ENCODE assay signal across 21 mouse cellular contexts in genomic region chr6:82820716-82821115, GRCm38 (mm10). TPM values are rescaled to one million over a fixed set of nuclear protein-coding genes. Genes with fewer than 3 reads are reported as not detected.
DNase-seq lines count a peak whose midpoint lies in the region; ATAC-seq and TF ChIP-seq lines count a peak whose summit lies in the region.
"Had no signal": no experiment of that assay in that cellular context is flagged by ENCODE, and none has a peak within 500 bp of the region (broad histone marks: within the 10 kb centered on the region; RNA-seq: fewer than 3 reads in every experiment).

No protein-coding gene starts in this region.

- no peak overlapping the region; the same call in 1 of the 2 replicates for H3K9ac ChIP-seq in heart, embryonic 16.5 days (ENCODE audit: low read length)
- H3K9ac ChIP-seq in heart, adult 2 months (ENCODE audit: low read depth, low read length), result no peak overlapping the region
- H3K9ac ChIP-seq: hindbrain, embryonic 13.5 days; limb, embryonic 15.5 days; liver, embryonic 14.5 days had no signal

- no peaks in the 10 kb centered on the region for H3K36me3 ChIP-seq in heart, embryonic 10.5 days
- H3K36me3 ChIP-seq in heart, embryonic 16.5 days (ENCODE audit: control insufficient read depth, insufficient read depth), result no peaks in the 10 kb centered on the region
- no peaks in the 10 kb centered on the region for H3K36me3 ChIP-seq in heart, adult 2 months (ENCODE audit: control insufficient read depth, insufficient read depth, low read length)
- H3K36me3 ChIP-seq: forebrain, embryonic 10.5 days; hindbrain, embryonic 13.5 days; limb, embryonic 15.5 days had no signal

- peaks cover 33% of the 10 kb centered on the region for H3K4me1 ChIP-seq in heart, embryonic 10.5 days
- H3K4me1 ChIP-seq in heart, embryonic 16.5 days (ENCODE audit: control insufficient read depth, insufficient read depth, low read length), result peaks cover 15% of the 10 kb centered on the region
- H3K4me1 ChIP-seq in heart, adult 2 months (ENCODE audit: control insufficient read depth, insufficient read depth, low read length), result peaks cover 2% of the 10 kb centered on the region
- H3K4me1 ChIP-seq: hindbrain, embryonic 13.5 days; limb, embryonic 15.5 days had no signal

- no peaks in the 10 kb centered on the region for H3K9me3 ChIP-seq in heart, embryonic 10.5 days
- no peaks in the 10 kb centered on the region for H3K9me3 ChIP-seq in heart, embryonic 16.5 days (replicated peaks; ENCODE audit: control insufficient read depth, low read length)
- H3K9me3 ChIP-seq: forebrain, embryonic 10.5 days; hindbrain, embryonic 13.5 days; limb, embryonic 15.5 days had no signal

- no peak for DNase-seq in heart, embryonic 10.5 days (ENCODE audit: low spot score)
- DNase-seq in heart, postnatal 36 days, result no peak
- DNase-seq in heart, adult 2 months, result no peak
- peak; percentile 5 for DNase-seq in lung, postnatal 14 days
- no peak for DNase-seq in lung, postnatal 10 days
- DNase-seq in cerebellum, postnatal 25 days, result no peak
- DNase-seq: cerebellum, adult 11-12 months; gastrocnemius, postnatal 14 days; kidney, adult 8-10 months; kidney, postnatal 10 days; left cerebral cortex, postnatal 4 days; midbrain, embryonic 14.5 days; thymus, adult 18-20 months; thymus, postnatal 36 days had no signal

- no peak for TF ChIP-seq POLR2A in heart, adult 2 months (IDR thresholded peaks at IDR 0.05; ENCODE audit: insufficient read depth, low read depth, low read length)

- peak overlapping the region; percentile 89 for H3K27ac ChIP-seq in heart, embryonic 10.5 days
- H3K27ac ChIP-seq in heart, embryonic 16.5 days (ENCODE audit: low read length), result peak overlapping the region; percentile 82
- H3K27ac ChIP-seq in heart, adult 2 months, result no peak overlapping the region
- H3K27ac ChIP-seq: forebrain, embryonic 10.5 days; hindbrain, embryonic 13.5 days; limb, embryonic 15.5 days; liver, embryonic 14.5 days had no signal

- no peaks in the 10 kb centered on the region for H3K27me3 ChIP-seq in heart, embryonic 10.5 days (ENCODE audit: insufficient read depth, poor library complexity, severe bottlenecking)
- H3K27me3 ChIP-seq in heart, embryonic 16.5 days (ENCODE audit: control insufficient read depth, insufficient read depth, low read length), result no peaks in the 10 kb centered on the region
- no peaks in the 10 kb centered on the region for H3K27me3 ChIP-seq in heart, adult 2 months (ENCODE audit: control insufficient read depth, insufficient read depth, low read length)
- H3K27me3 ChIP-seq: hindbrain, embryonic 13.5 days; limb, embryonic 15.5 days had no signal

- ATAC-seq in heart, embryonic 16.5 days (replicated peaks; ENCODE audit: extremely low read depth, insufficient read depth, low FRiP score), result 0 out of 2 replicates have a peak, but pooled peaks have one; percentile 38
- ATAC-seq: forebrain, embryonic 16.5 days; inflammation-experienced regulatory T-cells, adult 6 months had no signal

- H3K79me2 ChIP-seq in heart, adult 2 months (replicated peaks; ENCODE audit: control insufficient read depth, insufficient read depth, low read length), result no peaks in the 10 kb centered on the region

- H3K4me3 ChIP-seq in heart, embryonic 10.5 days, result no peak overlapping the region
- no peak overlapping the region for H3K4me3 ChIP-seq in heart, embryonic 16.5 days (ENCODE audit: low read length)
- no peak overlapping the region for H3K4me3 ChIP-seq in heart, adult 2 months
- H3K4me3 ChIP-seq: forebrain, embryonic 10.5 days; hindbrain, embryonic 13.5 days; limb, embryonic 15.5 days had no signal

- no peak overlapping the region for H3K4me2 ChIP-seq in heart, embryonic 16.5 days (ENCODE audit: low read depth, low read length)
- H3K4me2 ChIP-seq: hindbrain, embryonic 13.5 days; limb, embryonic 15.5 days had no signal

- no peak for TF ChIP-seq EP300 in heart, adult 2 months (IDR thresholded peaks at IDR 0.05; ENCODE audit: insufficient read depth, low read depth, low read length)

- 50% methylated on average over 3 of the region's 3 CpGs for WGBS in heart, embryonic 10.5 days
- 19% methylated on average over 3 of the region's 3 CpGs for WGBS in heart, embryonic 16.5 days
- 34% methylated on average over 3 of the region's 3 CpGs for WGBS in heart, adult 2 months

- TF ChIP-seq CTCF in heart, adult 2 months (IDR thresholded peaks at IDR 0.05), result no peak

- intact Hi-C loops in heart, postnatal 36 days (cut with DNase I), result no loop called here
- intact Hi-C loops in heart, adult 2 months (cut with DNase I), result no loop called here

RNA-seq across cellular contexts. Expression of gene Hk2, which starts 46.5 kb away (rescaled TPM):
- 42.2 and 44.8 TPM in 2 replicates for polyA plus RNA-seq in heart, embryonic 10.5 days (2016; fragmentation: Nextera tagmentation; extraction: Ambion mirVana)
- total RNA-seq in heart, postnatal 36 days (2021), result 100 to 1,000 TPM; 271 to 285 TPM
- 37.4 and 46.7 TPM in 2 replicates for polyA plus RNA-seq in heart, embryonic 16.5 days (2015; fragmentation: Nextera tagmentation; extraction: Ambion mirVana)
- total RNA-seq in heart, adult 2 months (2021), result 100 to 1,000 TPM; 325 to 363 TPM
- polyA plus RNA-seq in heart, adult 2 months (2012; rRNA removed), result 104 and 173 TPM in 2 replicates
